Mouse (Mus musculus) telencephalon, adult 2 months (tissue): ENCODE data around the gene Taf5l.
"Not testable (repeated sequence)": the region's sequence is repeated elsewhere in the genome, so short reads cannot be mapped to it uniquely, and the experiment has no call there.

Source experiments
- DNase-seq: peaks from one replicate; pipeline ENCODE4 v3.0.0-alpha.2; 2011; ENCODE audit warnings: low read depth, low spot score

Taf5l gene

DNA sequence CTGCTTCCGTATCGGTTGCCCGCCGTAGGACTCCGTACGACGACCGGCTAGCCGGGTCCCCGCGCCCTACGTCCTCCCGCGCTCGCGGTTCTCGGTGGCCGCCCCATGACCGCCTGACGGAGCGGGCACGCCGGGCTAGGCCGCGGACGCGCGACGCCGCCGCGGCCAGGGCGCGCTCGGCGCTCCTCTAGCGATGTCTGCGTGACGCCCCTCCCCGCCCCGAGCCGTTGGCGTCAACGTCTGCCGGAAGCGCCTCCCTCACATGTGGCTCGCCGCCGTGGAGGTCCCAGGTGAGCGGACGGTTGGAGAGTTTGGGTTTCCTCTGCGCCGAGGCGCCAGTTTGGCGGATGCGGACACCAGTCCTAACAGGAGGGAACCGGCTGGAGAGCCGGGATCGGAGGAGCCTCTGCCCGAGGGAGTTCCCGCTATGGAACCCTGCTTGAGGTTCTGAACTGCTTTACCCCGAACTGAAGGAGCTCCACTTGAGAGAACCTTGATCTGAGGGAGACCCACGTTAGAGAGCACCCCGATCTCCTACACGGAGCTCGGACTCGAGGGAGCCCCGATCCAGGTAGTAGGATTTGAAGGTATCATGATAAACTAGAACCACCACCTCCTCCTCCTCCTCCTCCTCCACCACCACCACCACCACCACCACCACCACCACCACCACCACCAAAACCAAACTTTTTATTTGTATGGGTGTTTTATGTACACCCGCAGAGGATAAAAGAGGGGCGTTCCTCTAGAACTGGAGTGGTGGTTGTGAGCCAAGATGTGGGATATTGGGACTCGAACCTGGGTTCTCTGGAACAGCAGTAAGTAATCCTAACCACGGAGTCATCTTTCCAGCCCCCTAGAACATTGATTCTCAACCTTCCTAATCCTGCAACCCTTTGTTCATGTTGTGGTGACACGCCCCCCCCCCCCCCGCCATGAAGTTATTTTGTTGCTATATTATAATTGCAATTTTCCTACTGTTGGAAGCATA lies at the start of gene Taf5l, which contains the start of gene Urb2:
Gene Taf5l, minus strand, starts transcription at position 161 of the 991 bp plus-strand sequence.
Gene Urb2, plus strand, starts transcription at position 272 of the 991 bp plus-strand sequence.
- DNase-seq = peak; percentile 71

DNA sequence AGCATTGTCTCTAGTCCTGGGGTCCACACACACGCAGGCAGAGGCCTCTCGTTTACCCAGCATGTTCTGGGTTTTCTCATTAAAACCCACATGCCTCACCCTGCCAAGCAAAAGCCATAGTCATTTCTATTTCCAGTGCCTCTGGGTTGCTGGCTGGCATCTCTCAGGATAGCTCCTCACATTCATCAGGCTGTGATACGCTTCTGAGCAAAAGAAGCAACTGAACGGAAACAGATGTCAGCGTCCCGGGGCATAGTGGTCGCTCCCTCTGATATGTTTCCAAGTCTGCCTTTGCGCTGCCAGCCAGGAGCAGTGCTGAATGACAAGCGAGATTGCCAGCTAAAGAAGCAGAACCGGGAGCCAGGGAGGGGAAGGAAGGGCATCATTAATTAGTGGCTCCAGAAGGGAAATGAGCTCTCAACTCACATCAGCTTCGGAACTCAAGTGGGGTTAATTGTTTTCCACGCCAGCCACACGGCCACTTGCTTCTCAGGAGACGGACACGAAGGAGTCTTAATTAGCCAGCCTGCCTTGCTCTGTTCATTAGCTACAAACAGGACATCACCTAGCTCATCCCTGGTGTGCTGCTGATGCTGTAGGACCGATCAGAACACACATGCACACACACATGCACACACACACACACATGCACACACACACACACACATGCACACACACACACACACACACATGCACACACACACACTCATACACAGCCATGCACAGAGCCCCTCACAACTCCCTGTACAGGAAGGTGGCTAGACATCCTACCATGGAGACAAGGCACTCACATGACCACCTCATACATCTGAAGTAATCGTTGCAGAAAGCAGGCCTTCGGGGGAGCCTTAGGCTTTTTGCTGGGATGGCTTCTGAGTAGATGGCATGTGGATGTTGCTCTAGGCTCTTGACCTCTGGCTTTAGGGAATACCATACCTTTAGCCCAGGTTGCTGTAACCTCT lies 49.4 kb upstream of the Taf5l start:
- DNase-seq = no peak

DNA sequence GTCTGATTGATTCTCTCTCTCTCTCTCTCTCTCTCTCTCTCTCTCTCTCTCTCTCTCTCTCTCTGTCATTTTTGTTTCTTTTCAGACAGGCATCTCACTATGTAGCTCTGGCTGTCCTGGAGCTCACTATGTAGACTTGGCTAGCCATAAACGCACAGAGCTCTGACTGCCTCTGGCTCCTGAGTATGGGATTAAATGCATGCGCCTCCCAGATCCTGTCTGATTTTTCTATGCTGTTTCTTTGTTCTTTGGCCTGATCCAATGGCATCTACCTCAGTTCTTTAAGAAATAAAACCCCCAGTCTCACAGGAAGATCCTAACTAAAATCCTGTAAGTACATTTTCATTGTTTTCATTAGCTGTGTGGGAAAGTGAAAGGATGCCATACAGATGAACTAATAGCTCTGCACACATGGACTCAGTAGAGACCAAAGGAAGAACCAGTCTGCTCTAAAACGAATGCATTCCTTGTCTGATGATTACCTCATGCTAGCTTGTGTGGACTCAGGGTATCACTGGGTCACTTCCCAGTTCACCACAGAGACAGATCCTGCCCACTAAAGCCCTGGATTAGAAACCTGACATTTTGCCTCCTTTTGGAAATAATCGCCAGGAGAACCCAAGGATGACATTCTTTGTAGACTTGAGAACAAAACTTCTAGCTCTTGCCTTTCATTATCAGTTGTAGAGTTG lies 46.0 kb upstream of the Taf5l start:
- no peak for DNase-seq

DNA sequence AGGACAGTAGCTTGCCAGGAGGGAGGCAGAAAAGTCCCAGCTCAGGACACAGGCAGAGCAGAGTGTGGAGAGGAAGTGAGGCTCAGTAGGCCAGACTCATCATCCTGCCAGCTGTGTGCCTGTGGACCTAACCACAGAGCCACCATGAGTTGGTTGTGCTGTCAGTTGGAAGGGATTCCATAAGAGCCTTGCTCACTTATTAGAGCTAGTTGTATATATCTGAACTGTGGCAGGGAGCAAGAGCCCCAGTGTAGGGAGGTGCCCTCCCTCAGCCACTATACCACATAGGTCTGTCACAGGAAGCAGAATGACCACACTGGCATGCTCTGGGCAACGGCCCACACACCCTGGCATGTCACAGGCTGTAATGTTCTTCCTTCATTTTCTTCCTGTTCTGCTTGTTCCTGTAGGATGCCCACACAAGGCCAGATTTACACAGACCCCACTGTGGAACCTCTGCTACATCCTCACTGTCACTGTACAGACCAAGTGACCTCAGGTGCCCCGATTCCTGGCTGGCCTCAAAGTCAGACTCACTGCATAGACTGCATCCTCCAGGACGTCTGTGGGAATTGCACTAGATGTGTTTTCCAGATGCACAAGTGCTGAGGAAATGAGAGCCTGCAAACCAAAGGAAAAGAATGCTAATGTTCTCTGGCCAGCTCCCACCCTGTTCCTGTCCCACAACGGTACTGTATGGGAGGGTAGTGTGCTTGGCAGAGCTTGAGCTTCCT lies 45.3 kb upstream of the Taf5l start:
- no peak for DNase-seq

DNA sequence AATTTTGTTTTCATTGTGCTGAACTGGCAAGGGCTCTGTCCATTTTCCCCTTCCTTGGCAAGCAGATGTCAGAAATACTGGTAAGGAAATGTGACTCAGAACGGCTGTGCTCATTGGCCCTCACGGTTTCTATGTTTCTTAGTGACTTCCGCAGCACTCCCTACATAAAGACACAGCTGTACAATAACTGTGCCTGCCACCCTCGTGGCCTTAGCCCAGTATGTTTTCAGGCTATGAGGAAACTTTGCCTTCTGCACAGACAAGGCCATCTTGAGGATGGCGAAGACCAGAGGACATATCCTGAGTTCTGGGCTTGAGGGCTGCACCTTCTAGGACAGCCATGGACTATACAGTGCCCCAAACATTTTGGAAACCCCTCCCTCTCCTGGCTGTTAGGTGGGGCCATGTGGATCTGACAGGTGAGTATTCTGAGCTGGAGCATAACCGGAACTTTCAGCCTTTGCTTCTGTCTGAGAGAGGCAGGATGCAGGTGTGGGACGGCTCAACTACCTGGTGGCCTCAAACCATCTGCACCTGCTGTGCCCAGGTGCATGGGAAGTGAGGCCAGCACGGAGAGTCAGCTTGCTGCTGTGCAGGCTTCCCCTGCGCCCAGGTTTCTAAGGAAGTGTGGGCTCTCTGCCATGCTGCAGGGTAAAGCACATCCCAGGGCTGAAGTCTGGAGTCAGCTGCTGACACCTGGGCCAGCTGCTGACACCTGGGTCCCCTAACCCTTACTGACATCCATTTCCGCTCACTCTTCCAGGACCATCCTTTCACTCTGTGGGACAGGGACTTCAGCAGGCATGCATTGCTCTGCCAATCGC lies 35.8 kb upstream of the Taf5l start:
- no peak for DNase-seq

DNA sequence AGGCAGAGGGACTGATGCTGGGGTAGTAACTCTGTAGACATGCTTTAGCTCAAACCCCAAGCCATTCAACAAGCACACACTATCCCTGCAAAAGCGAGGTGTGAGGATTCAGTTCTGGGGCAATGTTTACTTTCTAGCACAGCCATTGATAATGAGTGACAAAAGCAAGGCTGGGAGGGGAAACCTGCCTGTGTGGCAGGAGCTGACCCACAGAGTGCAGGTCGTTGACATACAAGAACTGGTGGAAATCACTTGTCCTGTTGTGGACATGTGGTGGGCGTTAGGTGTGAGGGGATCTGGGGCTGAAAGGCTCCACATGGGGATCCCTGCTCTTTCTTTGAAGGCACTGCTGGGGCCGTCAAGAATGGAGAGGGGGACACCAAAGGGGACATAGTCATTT lies 31.4 kb upstream of the Taf5l start:
- DNase-seq = no peak

DNA sequence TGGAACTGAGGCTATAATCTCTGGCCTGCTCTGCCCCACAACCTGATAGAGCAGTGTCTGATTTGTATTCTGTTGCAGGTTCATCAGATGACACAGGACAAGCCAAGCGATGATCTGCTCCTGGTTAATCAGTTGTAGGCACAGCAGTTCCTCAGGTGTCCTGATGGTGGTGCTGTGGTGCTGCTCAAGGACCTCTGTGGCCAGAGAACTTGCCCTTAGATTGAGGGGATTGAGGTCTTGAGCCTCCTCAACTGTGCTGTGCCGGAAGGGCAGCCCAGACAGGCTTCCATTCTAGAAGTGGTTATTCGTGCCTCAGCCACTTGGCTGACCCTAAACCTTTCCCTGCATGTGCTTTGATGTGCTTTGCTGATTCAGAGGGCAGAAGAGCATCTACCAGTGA lies 30.9 kb upstream of the Taf5l start:
- no peak for DNase-seq

DNA sequence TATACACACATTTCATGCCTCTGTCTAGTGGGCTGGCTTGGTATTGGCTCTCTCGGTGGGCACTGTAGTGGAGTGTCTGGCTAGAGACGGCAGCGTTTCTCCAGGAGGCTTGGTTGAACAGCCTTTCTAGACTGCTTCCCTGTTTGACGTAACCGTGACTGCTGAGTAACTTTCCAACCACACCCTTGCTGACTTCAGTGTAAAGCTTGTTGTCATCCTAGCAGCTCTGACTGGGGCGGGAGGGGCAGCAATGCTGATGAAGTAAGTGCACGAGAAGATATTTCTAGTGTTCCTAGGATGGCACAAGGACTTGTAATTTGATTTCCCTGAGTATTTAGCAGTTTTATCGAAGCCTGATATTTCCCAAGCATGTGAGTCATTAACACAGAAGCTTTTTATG lies 24.7 kb upstream of the Taf5l start:
- no peak for DNase-seq

DNA sequence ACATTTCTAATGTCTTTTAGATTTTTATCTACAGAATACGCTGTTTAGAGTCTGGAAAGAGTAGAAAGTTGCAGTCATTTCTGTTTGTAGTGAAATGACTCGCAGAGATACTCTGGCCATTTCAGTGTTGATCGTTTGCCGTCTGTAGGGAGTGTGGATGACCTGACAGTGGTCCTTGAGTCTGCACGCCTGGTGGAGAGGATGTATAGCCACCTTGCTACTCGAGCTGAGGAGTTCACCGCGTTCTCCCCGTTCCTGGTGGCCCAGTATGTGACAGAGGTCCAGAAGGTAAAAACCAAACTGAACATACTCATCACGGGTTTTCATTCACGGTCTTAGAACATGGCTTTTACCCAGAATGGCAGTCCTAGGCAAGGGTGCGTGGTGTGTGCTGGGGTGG lies 23.7 kb upstream of the Taf5l start:
- DNase-seq = no peak

DNA sequence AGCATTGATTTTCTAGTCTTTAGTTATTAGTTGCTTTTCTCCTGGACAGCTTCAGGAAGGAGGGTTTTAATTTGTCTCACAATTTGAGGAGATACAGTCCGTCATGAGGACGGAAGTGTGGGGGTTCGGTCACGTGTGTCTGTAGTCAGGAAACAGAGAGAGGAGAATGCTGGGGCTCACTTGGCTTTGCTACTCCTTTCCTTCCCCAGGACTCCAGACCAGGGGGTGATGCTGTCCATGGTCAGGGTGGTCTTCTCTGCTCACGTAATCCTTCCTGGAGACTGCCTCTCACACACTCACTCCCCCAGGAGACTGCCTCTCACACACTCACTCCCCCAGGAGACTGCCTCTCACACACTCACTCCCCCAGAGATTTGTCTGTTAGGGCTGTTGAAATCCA lies 23.2 kb upstream of the Taf5l start:
- no peak for DNase-seq

DNA sequence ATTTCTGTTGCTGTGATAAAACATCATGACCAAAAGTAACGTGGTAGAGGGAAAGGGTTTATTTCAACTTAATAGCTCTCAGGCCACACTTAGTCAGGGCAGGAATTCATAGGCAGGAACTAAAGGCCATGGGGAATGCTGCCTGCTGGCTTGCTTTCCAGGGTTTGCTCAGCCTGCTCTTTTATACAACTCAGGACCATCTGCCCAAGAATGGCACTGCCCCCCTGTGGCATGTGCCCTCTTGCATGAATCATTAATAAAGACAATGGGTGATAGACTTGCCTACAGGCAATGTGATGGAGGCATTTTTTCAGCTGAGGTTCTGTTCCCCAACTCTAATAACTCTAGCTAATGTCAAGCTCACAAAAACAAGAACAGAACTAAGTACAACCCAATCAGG lies 21.0 kb upstream of the Taf5l start:
- DNase-seq = no peak

DNA sequence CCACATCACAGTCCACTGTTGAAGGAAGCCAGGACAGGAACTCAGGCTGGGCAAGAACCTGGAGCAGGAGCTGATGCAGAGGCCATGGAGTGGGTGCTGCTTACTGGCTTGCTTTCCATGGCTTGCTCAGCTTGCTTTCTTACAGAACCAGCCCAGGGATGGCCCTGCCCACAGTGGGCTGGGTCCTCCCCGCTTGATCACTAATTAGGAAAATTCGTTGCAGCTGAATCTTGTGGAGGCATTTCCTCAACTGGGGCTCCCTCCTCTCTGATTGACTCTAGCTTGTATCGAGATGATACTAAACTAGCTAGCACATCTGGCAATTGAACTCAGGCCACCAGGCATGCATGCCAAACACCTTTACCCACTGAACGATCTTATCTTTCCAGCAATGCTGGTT lies 18.2 kb upstream of the Taf5l start:
- no peak for DNase-seq

DNA sequence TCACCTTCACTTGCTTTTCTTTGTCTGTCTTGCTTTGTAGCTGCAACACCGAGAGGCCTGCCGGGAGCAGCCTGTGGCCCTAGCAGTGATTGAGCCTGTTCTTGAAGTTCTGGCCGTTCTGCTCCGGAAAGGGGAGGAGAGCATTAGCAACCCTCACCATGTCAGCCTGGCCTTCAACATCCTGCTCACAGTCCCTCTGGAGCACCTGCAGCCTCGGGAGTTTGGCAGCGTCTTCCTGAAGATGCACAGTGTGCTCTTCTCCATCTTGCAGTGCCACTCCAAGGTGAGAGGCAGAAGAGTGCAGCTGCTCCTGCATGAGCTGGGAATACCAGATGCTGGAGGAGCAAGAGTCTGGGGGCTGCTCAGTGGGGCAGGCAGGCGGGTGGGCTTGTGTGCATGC lies 16.9 kb upstream of the Taf5l start:
- no peak for DNase-seq

DNA sequence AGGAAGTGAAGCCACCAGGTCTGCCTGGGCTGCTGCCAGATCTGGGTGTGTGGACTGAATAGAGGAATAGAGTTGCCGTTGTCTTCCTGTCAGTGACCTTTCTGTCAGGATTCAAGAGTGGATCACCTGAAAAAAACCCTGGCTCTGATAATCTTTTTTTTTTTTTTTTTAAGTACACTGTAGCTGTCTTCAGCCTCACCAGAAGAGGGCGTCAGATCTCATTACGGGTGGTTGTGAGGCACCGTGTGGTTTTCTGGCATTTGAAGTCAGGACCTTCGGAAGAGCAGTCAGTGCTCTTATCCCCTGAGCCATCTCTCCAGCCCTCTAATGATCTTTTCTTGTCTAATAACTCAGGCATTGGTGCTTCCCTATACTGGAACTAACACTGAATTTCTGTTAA lies 12.2 kb upstream of the Taf5l start:
- DNase-seq = no peak

DNA sequence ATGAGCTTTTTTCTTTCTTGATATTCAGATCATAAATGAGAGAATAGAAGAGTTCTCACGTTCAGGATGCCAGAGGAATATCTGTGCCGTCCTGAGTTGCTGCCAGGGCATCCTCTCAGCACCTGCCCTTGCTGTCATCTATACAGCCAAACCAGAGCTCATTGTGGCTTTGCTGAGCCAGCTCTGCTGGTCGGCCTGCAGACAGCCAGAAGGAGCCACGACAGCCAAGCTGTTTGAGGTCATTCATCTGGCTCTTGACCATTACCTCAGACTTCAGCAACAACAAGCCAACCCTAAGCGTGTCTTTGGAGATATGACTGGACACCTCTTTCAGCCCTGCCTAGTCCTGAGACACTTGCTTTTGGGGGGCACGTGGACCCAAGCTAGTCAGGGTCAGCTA lies 6.6 kb upstream of the Taf5l start:
- no peak for DNase-seq

DNA sequence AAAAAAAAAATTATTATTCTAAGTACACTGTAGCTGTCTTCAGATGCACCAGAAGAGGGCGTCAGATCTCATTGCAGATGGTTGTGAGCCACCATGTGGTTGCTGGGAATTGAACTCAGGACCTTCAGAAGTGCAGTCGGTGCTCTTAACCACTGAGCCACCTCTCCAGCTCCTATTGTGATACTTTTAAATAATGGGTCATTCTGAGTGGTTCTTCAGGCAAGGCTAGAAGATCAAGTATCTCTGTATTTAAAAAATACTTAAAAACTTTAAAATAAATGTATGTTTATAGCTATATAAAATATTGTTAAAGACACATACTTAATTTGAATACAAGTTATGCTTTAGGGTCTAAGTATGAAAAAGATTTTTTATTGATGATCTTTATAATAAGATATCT lies 5.1 kb upstream of the Taf5l start:
- not testable (repeated sequence) for DNase-seq

DNA sequence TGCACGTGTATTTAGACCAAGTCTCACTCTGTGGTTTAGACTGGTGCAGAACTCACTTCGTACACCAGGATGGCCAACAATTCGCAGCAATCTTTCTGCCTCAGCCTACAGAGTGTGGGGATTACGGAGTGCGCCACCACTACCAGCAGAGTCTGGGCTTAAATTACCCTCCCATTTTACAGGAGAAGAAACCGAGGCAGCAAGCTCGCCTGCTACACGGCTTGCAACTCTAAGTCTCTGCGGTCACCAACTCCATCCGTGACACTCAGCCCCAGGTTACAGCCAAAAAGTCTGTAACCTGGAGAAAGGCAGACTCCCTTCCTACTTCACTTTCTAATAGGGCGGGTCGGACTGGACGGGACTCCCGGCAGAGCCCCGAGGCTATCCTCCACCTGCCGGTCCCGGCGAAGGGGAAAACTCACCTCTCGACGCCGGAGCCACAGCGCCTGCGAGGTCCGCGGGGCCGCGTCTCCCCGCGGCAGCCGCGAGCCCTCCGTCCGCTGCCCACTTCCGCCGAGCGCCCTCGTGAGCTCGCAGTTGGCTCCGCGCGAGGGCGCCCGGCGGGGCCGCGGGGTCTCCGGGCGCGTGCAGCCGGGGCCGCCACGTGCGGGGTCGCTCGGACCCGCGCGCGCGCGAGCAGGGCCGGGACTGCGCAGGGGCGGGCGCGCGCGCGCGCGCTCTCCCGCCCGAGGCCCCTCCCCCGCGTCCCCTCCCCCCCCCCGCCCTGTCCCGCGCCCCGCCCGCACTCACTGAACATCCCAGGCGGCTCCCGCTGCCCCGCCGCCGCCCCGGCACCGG lies 559 bp downstream of the Taf5l start:
- no peak for DNase-seq

DNA sequence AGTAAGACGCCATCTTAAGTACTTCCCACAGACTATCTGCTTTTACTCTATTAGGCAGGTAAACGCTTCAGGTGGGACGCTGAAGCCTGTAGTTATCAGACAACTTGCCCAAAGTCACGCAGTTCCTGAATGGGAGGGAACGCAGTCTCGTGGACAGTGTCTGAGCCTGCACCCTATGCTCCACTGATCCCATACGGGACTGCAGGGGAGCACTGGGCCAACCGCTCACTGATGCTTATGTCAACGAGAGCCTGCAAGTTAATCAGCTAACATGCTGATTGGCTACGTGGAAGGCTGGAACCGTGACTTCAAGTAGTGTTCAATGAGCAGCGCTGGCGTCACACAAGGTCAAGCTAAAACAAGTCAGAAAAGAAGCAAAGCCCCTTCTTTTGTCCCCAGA lies 1.4 kb downstream of the Taf5l start:
- no peak for DNase-seq

DNA sequence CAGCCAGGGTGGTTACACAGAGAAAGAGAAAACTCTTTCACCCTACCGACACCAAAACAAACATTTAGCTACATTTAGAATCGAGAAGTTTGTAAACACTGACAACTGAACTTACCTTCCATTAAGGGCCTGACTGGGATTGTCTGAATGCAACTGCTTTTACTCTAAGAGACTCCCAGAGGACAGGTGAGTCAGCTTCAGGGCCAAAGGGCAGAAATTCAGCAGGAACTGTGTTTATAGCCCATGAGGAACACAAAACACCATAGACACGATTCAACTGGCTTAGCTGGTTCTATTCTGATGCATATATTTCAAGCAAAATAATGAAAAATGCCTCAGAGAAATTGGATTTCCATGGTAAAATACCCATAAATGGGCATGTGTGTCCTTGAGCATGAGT lies 6.4 kb downstream of the Taf5l start:
- no peak for DNase-seq
